Mouse (Mus musculus) small intestine, adult 2 months (tissue): ENCODE measurements around the gene Tmem8. TPM values are rescaled to one million over a fixed set of nuclear protein-coding genes. Genes with fewer than 3 reads are reported as not detected.
A peak's percentile ranks its signal among the peaks of the same experiment; 100 is the strongest.

Experiments used
- H3K27ac ChIP-seq: fragments of 200-500 bp; 2 replicates; pipeline ENCODE4 v1.5.1; 2012; ENCODE audit warnings: low read depth, low read length, control low read depth, inconsistent platforms; ENCODE audit not compliant: insufficient read depth
- H3K27me3 ChIP-seq: fragments of 200-500 bp; 2 replicates; pipeline ENCODE4 v1.6.1; 2012; ENCODE audit warnings: mild to moderate bottlenecking, moderate library complexity, low read length, inconsistent platforms; ENCODE audit not compliant: control insufficient read depth, insufficient read depth
- H3K36me3 ChIP-seq: fragments of 200-500 bp; 2 replicates; pipeline ENCODE4 v1.6.1; 2012; ENCODE audit warnings: mild to moderate bottlenecking, low read length, control low read depth, inconsistent platforms; ENCODE audit not compliant: control insufficient read depth, insufficient read depth
- H3K4me1 ChIP-seq: fragments of 200-500 bp; 2 replicates; pipeline ENCODE4 v1.6.1; 2012; ENCODE audit warnings: low read length, inconsistent platforms, mixed read lengths; ENCODE audit not compliant: control insufficient read depth, insufficient read depth, insufficient read length
- H3K4me3 ChIP-seq: fragments of 200-500 bp; 2 replicates; pipeline ENCODE4 v1.5.1; 2012; ENCODE audit warnings: low read depth, mild to moderate bottlenecking, control low read depth, inconsistent platforms, low read length, moderate library complexity
- CTCF ChIP-seq: fragments of 200-500 bp; IDR thresholded peaks from 2 replicates; pipeline ENCODE4 v1.5.1; 2012; ENCODE audit warnings: low read depth, mild to moderate bottlenecking, control low read depth, inconsistent platforms, low read length, moderate library complexity, mixed read lengths; ENCODE audit not compliant: insufficient replicate concordance, insufficient read length; ENCODE audit errors: extremely low read depth
- POLR2A ChIP-seq: fragments of 200-500 bp; IDR thresholded peaks from 2 replicates; pipeline ENCODE4 v1.6.1; 2012; ENCODE audit warnings: low read depth, mild to moderate bottlenecking, control low read depth, inconsistent platforms, low read length, moderate library complexity
- WGBS: fragments of 180-500 bp; shearing (Covaris S2); methylation state at CpG from one replicate; pipeline ENCODE4 v1.1.7; 2018; 5-methylcytosine and 5-hydroxymethylcytosine counted together
- polyA plus RNA-seq: library from polyadenylated mRNA; depleted of rRNA; stranded (reverse); fragments of >200 nt; gene quantifications from 2 replicates; pipeline ENCODE4 v1.2.3, GENCODE M21; 2012

Gene Tmem8
- polyA plus RNA-seq, 1 experiment, result 283 TPM

DNA sequence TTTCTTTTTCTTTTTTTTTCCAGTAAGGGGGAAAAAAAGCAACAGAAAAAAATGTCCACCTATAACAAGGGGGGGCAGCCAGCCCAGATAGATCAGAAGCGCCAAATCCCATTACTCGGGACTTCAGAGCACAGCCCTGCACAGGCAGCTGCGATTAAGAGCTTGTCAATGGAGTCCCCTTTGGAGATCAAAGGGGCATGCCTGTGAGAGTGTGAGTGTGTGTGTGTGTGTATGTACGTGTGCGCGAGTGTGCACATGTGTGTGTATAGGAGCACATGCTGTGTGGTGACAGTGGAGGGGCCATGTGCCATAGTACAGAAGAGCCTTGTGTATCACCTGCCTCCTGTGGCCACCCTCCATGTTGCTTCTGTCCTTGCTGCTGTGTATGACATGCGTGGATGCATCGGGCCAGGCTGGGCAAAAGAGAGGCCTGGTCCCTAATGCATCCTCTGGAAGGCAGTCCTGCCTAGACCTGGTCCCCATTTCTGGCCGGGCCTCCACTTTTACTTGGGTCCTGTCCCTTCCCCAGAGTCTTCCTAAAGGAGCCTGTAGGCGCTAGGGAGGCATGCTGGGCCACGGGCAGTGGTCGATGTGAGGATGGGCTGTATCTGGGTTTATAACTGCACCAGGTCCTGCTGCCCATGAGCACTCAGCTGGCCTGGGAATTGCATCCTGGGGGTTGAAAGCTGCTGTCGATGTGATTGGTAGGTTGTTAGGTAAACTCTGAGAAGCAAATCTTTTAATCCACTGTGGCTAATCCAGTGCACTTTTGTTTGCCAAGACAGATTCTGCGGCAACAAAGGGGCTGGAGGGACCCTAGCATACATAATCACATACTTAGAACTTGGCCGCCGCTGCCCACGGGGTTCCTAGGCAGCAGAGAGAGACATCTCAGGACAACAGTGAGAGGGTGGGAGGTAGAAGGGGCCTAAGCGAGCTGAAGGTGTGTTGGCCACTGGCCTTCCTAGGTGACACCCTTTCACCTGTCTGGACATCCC is 19.1 kb downstream of the Tmem8 start:
- H3K36me3 ChIP-seq, result peaks cover 19% of the 10 kb centered on the region; the same call in 1 of the 2 replicates
- H3K4me3 ChIP-seq, result no peak overlapping the region
- TF ChIP-seq POLR2A (no peak), CTCF (no peak)
- H3K27ac ChIP-seq, result no peak overlapping the region
- no peaks in the 10 kb centered on the region for H3K27me3 ChIP-seq
- peaks cover 2% of the 10 kb centered on the region; the same call in 1 of the 2 replicates for H3K4me1 ChIP-seq
- WGBS, result 89% methylated on average over 18 of the region's 18 CpGs

DNA sequence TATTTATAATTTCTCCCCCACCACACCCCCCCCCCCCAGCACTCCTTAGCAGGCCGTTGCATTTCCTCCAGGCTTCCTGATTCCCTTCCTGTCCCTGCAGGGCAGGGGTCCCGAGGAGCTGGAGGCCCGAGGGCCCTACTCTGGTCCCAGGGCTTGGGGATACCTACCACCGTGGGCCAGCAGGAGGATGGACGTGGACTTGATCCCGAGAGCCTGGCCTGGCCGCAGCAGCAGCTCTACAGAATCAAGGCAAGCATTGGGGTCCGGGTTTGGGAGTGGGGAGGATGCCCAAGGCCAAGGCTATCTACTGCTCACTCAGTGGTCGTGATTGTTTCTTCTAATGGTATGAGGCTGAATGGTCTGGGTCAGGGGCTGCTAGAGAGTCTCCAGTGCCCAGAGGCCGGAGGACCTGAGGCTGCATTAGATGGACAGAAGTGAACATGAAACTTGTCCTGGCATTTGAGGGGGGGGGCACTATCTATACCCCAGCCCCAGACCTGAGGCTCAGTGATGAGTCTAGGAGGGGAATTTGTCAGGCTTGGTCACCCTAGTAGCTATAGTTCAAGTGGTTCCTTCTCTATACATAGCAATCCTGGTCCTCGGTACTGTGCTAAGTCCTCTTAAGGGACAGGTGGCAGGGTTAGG is 24.1 kb downstream of the Tmem8 start:
- no peak overlapping the region for H3K4me3 ChIP-seq
- no peaks in the 10 kb centered on the region for H3K27me3 ChIP-seq
- TF ChIP-seq POLR2A (no peak), CTCF (no peak)
- H3K36me3 ChIP-seq, result no peaks in the 10 kb centered on the region
- 84% methylated on average over 11 of the region's 11 CpGs for WGBS
- no peak overlapping the region for H3K27ac ChIP-seq
- H3K4me1 ChIP-seq, result peaks cover 6% of the 10 kb centered on the region; the same call in 1 of the 2 replicates

DNA sequence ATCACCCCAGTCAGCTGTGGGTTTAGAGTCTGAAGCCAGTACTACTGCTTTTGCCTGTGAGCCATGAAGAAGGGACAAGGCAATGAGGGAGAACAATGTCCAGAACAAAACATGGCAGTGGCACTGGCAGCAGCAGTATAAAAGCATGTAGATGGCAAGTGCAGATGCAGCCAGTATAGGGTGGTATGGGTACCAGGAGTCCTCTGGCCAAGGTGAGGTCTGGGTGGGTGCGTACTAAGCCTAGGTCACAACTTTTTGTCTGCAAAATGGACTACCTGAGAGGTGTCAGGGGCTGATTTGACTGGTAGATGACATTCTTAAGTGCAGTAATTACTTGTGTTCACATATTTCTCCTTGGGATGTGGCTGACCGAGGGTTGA is 24.6 kb downstream of the Tmem8 start:
- peaks cover 6% of the 10 kb centered on the region; the same call in 1 of the 2 replicates for H3K4me1 ChIP-seq
- H3K27ac ChIP-seq, result no peak overlapping the region
- no peak overlapping the region for H3K4me3 ChIP-seq
- no peak for TF ChIP-seq POLR2A
- no peak for TF ChIP-seq CTCF
- H3K27me3 ChIP-seq, result no peaks in the 10 kb centered on the region
- 61% methylated on average over 2 of the region's 2 CpGs for WGBS
- H3K36me3 ChIP-seq, result peaks cover 2% of the 10 kb centered on the region; the same call in 1 of the 2 replicates

DNA sequence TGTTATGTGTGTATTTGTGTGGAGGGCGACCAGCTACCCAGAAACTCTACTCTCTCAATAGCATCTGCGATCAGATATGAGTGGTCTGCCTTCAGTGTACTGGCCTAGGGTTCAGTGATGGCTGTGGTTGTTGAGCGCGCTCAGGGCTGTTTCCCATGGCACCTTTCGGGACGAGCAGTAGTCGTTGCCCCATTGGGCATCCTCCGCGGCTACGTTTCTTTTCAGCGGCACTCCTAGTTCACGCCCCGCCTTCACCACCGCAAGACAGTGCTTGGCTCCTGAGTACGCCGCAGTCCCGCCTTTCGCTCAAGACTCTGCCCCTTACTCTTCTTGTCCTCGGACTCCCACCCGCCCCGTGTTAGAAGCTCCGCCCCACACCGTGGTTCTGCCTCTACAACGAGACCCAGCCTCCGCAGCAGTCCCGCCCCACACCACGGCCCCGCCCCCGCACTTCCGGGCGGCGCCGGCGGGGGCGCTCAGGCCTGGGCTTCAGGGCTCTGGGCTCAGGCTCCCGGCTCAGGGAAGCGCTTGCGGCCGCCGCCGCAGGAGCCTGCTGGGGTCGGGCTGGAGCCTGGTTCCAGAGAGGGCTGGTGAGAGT is 25.2 kb downstream of the Tmem8 start, which contains the start of gene Axin1:
Gene Axin1, plus strand, starts transcription at position 450 of the 598 bp plus-strand sequence.
- Histone ChIP-seq H3K4me1 (peaks cover 6% of the 10 kb centered on the region; the same call in 1 of the 2 replicates), H3K36me3 (peaks cover 7% of the 10 kb centered on the region), H3K27ac (0 out of 2 replicates have a peak within 1 kb of the TSS, but pooled peaks have one; percentile 27), H3K4me3 (peak within 1 kb of the TSS; percentile 87), H3K27me3 (no peaks in the 10 kb centered on the region)
- TF ChIP-seq CTCF, result peak; percentile 56; the same call in 1 of the 2 replicates
- peak; percentile 85 for TF ChIP-seq POLR2A
- WGBS, result 1% methylated on average over 42 of the region's 42 CpGs

DNA sequence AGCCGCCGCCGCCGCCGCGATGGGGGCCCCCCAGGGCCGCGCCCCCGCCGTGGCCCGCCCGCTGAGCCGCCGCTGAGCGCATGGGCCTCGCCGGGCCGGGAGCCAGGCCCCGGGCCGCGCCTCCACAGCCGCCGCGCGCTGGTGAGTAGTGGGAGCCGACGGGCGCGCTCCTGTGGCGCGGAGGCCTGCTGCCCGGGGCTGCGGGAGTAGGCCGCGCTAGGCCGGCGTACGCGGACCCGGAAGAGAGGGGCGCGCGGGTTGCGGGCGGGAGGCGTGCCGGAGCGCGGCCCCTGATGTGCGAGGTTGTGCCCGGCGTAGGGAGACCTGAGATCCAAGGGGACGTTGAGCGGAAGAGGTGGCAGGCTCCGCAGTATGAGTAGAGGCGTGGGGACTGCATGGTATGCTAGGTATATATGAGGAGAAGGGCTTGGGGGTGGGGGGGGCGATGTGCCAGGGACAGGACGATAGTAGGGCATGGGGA is 25.8 kb downstream of the Tmem8 start:
- H3K27me3 ChIP-seq, result no peaks in the 10 kb centered on the region
- peaks cover 3% of the 10 kb centered on the region; the same call in 1 of the 2 replicates for H3K4me1 ChIP-seq
- WGBS, result under 1% methylated on average over 56 of the region's 58 CpGs
- H3K36me3 ChIP-seq, result peaks cover 11% of the 10 kb centered on the region
- no peak for TF ChIP-seq CTCF
- TF ChIP-seq POLR2A, result no peak
- H3K4me3 ChIP-seq, result peak overlapping the region; percentile 87
- no peak overlapping the region for H3K27ac ChIP-seq

DNA sequence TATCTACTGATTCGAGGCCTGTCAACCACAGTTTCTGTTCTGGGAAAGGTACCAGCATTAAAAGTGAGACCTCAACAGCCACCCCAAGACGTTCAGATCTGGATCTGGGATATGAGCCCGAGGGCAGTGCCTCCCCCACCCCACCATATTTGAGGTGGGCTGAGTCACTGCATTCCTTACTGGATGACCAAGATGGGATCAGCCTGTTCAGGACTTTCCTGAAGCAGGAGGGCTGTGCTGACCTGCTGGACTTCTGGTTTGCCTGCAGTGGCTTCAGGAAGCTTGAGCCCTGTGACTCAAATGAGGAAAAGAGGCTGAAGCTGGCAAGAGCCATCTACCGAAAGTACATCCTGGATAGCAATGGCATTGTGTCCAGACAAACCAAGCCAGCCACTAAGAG is 29.7 kb downstream of the Tmem8 start:
- no peak overlapping the region for H3K4me3 ChIP-seq
- H3K36me3 ChIP-seq, result peaks cover 13% of the 10 kb centered on the region
- H3K27me3 ChIP-seq, result no peaks in the 10 kb centered on the region
- TF ChIP-seq POLR2A (no peak), CTCF (no peak)
- WGBS, result 69% methylated on average over 4 of the region's 4 CpGs
- H3K4me1 ChIP-seq, result peaks cover 3% of the 10 kb centered on the region; the same call in 1 of the 2 replicates
- no peak overlapping the region for H3K27ac ChIP-seq

DNA sequence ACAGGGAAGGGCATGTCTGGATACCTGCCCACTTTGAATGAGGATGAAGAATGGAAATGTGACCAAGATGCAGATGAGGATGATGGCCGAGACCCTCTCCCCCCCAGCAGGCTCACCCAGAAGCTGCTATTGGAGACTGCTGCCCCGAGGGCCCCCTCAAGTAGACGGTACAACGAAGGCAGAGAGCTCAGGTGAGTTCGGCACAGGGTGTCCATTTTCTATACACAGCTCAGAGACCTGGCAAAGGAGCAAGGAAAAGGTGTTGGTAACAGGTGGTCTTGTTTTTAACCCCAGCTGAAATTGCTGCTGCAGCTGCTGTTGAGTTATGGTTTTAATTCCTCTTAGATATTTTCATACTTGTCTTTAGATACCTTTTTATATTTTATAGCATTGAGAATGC is 30.3 kb downstream of the Tmem8 start:
- no peak overlapping the region for H3K27ac ChIP-seq
- TF ChIP-seq CTCF (no peak), POLR2A (no peak)
- WGBS, result 92% methylated on average over 5 of the region's 5 CpGs
- H3K4me1 ChIP-seq, result peaks cover 3% of the 10 kb centered on the region; the same call in 1 of the 2 replicates
- no peaks in the 10 kb centered on the region for H3K27me3 ChIP-seq
- no peak overlapping the region for H3K4me3 ChIP-seq
- peaks cover 16% of the 10 kb centered on the region for H3K36me3 ChIP-seq
